Mouse (Mus musculus) embryonic facial prominence, embryonic 15.5 days (tissue): Measurements from ENCODE around the gene Kdm3a. TPM values are rescaled to one million over a fixed set of nuclear protein-coding genes. Genes with fewer than 3 reads are reported as not detected.
A peak's percentile ranks its signal among the peaks of the same experiment; 100 is the strongest.

Experiments
- ATAC-seq: fragments of 200-750 bp; cut with Nextera tagmentation; 2 replicates; pipeline ENCODE4 v1.8.0; 2017; ENCODE audit warnings: low read depth, moderate TSS enrichment; ENCODE audit not compliant: insufficient number of reproducible peaks, low FRiP score, low TSS enrichment
- H3K27ac ChIP-seq: fragments of 300-500 bp; sonication (generic); replicated peaks from 2 replicates; pipeline ENCODE4 v1.5.1; 2015; ENCODE audit warnings: mild to moderate bottlenecking, inconsistent platforms
- H3K27me3 ChIP-seq: fragments of 300-500 bp; sonication (generic); 2 replicates; pipeline ENCODE4 v1.6.1; 2015; ENCODE audit warnings: inconsistent platforms
- H3K36me3 ChIP-seq: fragments of 300-500 bp; sonication (generic); 2 replicates; pipeline ENCODE4 v1.6.1; 2015; ENCODE audit warnings: mild to moderate bottlenecking, inconsistent platforms
- H3K4me1 ChIP-seq: fragments of 300-500 bp; sonication (generic); 2 replicates; pipeline ENCODE4 v1.6.1; 2015; ENCODE audit warnings: inconsistent platforms
- H3K4me2 ChIP-seq: fragments of 300-500 bp; sonication (generic); replicated peaks from 2 replicates; pipeline ENCODE4 v1.6.1; 2015; ENCODE audit warnings: mild to moderate bottlenecking, inconsistent platforms
- H3K4me3 ChIP-seq: fragments of 300-500 bp; sonication (generic); replicated peaks from 2 replicates; pipeline ENCODE4 v1.5.1; 2015; ENCODE audit warnings: mild to moderate bottlenecking, inconsistent platforms
- H3K9ac ChIP-seq: fragments of 300-500 bp; sonication (generic); 2 replicates; pipeline ENCODE4 v1.6.1; 2015; ENCODE audit warnings: inconsistent platforms
- H3K9me3 ChIP-seq: fragments of 300-500 bp; sonication (generic); replicated peaks from 2 replicates; pipeline ENCODE4 v1.6.1; 2016; ENCODE audit warnings: inconsistent platforms
- WGBS: fragments of 180-500 bp; shearing (Covaris S2); methylation state at CpG from one replicate; pipeline ENCODE4 v1.1.7; 2015; 5-methylcytosine and 5-hydroxymethylcytosine counted together
- polyA plus RNA-seq: library from polyadenylated mRNA; unstranded; fragments of >200 nt; fragmentation: Nextera tagmentation; extraction: Ambion mirVana; gene quantifications from 2 replicates; pipeline ENCODE4 v1.2.1, GENCODE M21; 2015

Gene Kdm3a
- polyA plus RNA-seq, 1 experiment from 2014 or later: 46.8 TPM

DNA sequence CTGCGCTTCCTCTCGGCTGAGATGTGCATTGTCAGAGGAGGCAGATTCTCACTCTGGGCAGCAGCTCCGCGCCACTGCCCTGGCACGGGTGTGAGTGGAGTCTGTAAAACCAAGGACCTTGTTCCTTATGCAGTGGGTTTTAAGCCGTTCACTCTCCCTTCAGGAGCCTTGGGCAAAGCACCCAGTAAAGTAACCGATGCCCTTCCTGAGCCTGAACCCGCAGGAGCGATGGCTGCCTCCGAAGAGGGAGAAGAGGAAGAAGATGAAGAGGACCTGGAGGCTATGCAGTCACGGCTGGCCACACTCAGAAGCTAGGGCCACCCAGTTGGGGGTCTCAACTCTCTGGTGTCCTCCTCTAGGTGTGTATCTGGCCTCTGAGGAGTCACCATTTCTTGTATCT lies 53.3 kb downstream of the Kdm3a start:
- no peak for ATAC-seq
- H3K4me1 ChIP-seq: no peaks in the 10 kb centered on the region
- H3K9me3 ChIP-seq: no peaks in the 10 kb centered on the region
- H3K36me3 ChIP-seq: peaks cover 49% of the 10 kb centered on the region
- H3K27ac ChIP-seq: no peak overlapping the region
- no peak overlapping the region for H3K4me2 ChIP-seq
- no peak overlapping the region for H3K9ac ChIP-seq
- H3K27me3 ChIP-seq: no peaks in the 10 kb centered on the region
- H3K4me3 ChIP-seq: no peak overlapping the region
- WGBS: 93% methylated on average over 11 of the region's 11 CpGs

DNA sequence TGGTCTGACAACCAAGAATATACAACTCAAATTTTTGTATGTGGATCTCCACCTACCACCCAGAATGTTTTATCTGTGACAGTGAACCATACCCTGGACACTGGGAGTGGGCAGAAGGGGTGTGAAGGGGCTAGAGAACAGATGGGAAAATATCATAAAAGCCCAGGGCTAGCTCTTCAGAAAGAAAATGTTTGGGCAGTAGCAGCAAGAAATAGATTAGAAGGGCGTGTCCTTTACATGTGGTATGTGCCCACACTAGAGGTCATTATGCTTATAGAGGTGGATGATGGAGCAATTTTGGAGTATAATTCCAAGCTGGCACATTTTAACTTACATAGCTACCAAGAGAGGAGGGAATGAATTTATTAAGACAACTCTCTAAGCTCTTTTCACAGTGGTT lies 57.4 kb downstream of the Kdm3a start:
- Histone ChIP-seq H3K4me2 (no peak overlapping the region), H3K9me3 (no peaks in the 10 kb centered on the region), H3K9ac (no peak overlapping the region), H3K4me3 (no peak overlapping the region), H3K4me1 (no peaks in the 10 kb centered on the region), H3K27me3 (no peaks in the 10 kb centered on the region), H3K36me3 (peaks cover 53% of the 10 kb centered on the region), H3K27ac (no peak overlapping the region)
- no peak for ATAC-seq
- 91% methylated on average over 1 of the region's 1 CpGs for WGBS

DNA sequence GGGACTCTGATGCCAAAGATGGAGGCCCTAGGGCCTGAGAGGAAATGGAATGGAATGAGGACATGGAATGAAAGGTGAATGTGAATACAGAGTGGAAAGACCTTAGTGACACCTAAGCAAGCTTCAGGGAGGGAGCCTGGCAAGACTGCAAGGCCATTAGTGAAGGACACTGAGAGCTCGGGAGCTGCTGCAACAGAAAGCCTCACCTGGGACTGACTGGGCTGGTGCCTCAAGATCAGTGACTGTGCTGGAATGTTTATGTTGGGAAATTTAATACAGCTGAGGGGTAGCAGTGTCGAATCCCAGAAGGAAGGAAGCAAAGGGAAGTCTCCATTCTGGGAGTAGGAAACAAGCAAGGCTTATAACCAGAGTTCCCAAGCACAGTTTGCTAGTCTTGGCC lies 63.8 kb downstream of the Kdm3a start:
- Histone ChIP-seq H3K27me3 (no peaks in the 10 kb centered on the region), H3K27ac (0 out of 2 replicates have a peak overlapping the region, but pooled peaks have one; percentile 2), H3K4me1 (no peaks in the 10 kb centered on the region), H3K4me2 (no peak overlapping the region), H3K4me3 (no peak overlapping the region), H3K9me3 (no peaks in the 10 kb centered on the region), H3K9ac (no peak overlapping the region), H3K36me3 (peaks cover 18% of the 10 kb centered on the region)
- 31% methylated on average over 2 of the region's 2 CpGs for WGBS
- no peak for ATAC-seq

- 78% methylated on average over 3 of the region's 3 CpGs for WGBS
- Histone ChIP-seq H3K9ac (no peak overlapping the region), H3K4me1 (no peaks in the 10 kb centered on the region), H3K4me3 (no peak overlapping the region), H3K27me3 (no peaks in the 10 kb centered on the region), H3K27ac (no peak overlapping the region), H3K36me3 (peaks cover 14% of the 10 kb centered on the region), H3K9me3 (no peaks in the 10 kb centered on the region), H3K4me2 (no peak overlapping the region)
- no peak for ATAC-seq
Observed at GRCm38 (mm10) chr6:71568616-71569015, 64.2 kb downstream of the Kdm3a start.

DNA sequence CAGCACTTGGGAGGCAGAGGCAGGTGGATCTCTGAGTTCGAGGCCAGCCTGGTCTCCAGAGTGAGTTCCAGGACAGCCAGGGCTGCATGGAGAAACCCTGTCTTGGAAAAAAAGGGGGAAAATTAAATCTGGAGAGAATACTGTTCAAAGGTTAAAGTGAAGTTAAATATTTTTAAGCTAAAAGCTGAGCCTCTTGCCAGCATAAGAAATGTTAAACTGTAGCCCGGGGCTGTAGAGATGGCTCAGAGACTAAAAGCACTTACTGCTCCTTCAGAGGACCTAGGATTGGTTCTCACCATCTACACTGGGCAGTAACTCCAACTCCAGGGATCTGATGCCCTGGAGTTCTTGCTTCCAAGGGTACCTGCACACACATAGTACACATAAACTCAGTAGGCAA lies 76.0 kb downstream of the Kdm3a start:
- no peak overlapping the region for H3K9ac ChIP-seq
- H3K4me2 ChIP-seq: no peak overlapping the region
- H3K27me3 ChIP-seq: no peaks in the 10 kb centered on the region
- H3K27ac ChIP-seq: no peak overlapping the region
- 91% methylated on average over 2 of the region's 2 CpGs for WGBS
- ATAC-seq: no peak
- no peaks in the 10 kb centered on the region for H3K4me1 ChIP-seq
- no peak overlapping the region for H3K4me3 ChIP-seq
- peaks cover 15% of the 10 kb centered on the region; the same call in 1 of the 2 replicates for H3K36me3 ChIP-seq
- no peaks in the 10 kb centered on the region for H3K9me3 ChIP-seq

DNA sequence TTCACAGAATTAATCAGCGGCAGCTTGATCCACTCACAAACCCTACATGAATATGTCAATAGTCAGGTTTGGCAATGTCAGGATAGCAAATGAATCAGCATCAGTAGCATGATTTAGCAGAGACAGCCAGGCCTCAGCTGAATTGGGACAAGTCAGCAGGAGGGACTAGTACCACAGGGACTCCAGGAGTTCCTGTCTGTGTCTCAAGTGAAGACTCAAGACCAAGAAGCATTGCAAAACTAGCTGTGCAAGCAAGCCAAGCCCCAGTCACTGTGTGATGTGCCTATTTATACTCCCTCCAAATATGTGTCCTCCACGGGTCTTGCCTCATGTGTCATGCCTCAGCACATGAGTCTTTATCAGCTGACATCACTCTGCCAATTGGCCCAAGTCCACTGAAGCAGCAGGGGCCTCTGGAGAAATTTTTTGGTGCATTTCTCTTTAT lies 77.3 kb downstream of the Kdm3a start:
- Histone ChIP-seq H3K4me3 (no peak overlapping the region), H3K36me3 (0 out of 2 replicates have a peak, but pooled peaks cover 5% of the 10 kb centered on the region), H3K9me3 (no peaks in the 10 kb centered on the region), H3K9ac (no peak overlapping the region), H3K4me1 (no peaks in the 10 kb centered on the region), H3K4me2 (no peak overlapping the region), H3K27ac (no peak overlapping the region), H3K27me3 (no peaks in the 10 kb centered on the region)
- WGBS: 83% methylated on average over 2 of the region's 2 CpGs
- ATAC-seq: no peak

GRCm38 (mm10) chr6:71543686-71544499 lies 88.9 kb downstream of the Kdm3a start, which contains the start of gene Chmp3:
Gene Chmp3 (plus strand): TSS chr6:71543797.
- Histone ChIP-seq H3K36me3 (0 out of 2 replicates have a peak, but pooled peaks cover 2% of the 10 kb centered on the region), H3K27me3 (no peaks in the 10 kb centered on the region), H3K4me2 (peak within 1 kb of the TSS; percentile 58), H3K4me1 (peaks cover 6% of the 10 kb centered on the region; the same call in 1 of the 2 replicates), H3K9me3 (no peaks in the 10 kb centered on the region), H3K27ac (peak within 1 kb of the TSS; percentile 98), H3K9ac (peak within 1 kb of the TSS; percentile 86), H3K4me3 (peak within 1 kb of the TSS; percentile 80)
- ATAC-seq: peak; percentile 98
- WGBS: under 1% methylated on average over 59 of the region's 59 CpGs

Other genes starting within 250 kb of the Kdm3a start
- 13.0 and 15.5 TPM in 2 replicates for gene Rmnd5a, start 192.4 kb downstream of the Kdm3a start, polyA plus RNA-seq
- gene Rnf103, start 139.1 kb downstream of the Kdm3a start, polyA plus RNA-seq: 18.2 and 18.4 TPM in 2 replicates
- 69.3 and 79.1 TPM in 2 replicates for gene Chmp3, start 89.2 kb downstream of the Kdm3a start, polyA plus RNA-seq
- 17.2 and 18.7 TPM in 2 replicates for gene Reep1, start 74.6 kb upstream of the Kdm3a start, polyA plus RNA-seq
- gene Mrpl35, start 194.0 kb upstream of the Kdm3a start, polyA plus RNA-seq: 59.2 TPM in 2 replicates
- gene Immt, start 198.3 kb upstream of the Kdm3a start, polyA plus RNA-seq: 148 and 149 TPM in 2 replicates